Mouse (Mus musculus) retina, embryonic 14.5 days (tissue): Measurements from ENCODE around the gene Pqlc3.
A peak's percentile ranks its signal among the peaks of the same experiment; 100 is the strongest.
"Not testable (repeated sequence)": the region's sequence is repeated elsewhere in the genome, so short reads cannot be mapped to it uniquely, and the experiment has no call there.

Experiments used
- DNase-seq: peaks from one replicate; pipeline ENCODE4 v3.0.0-alpha.2; 2015; ENCODE audit warnings: low spot score

Pqlc3 gene

DNA sequence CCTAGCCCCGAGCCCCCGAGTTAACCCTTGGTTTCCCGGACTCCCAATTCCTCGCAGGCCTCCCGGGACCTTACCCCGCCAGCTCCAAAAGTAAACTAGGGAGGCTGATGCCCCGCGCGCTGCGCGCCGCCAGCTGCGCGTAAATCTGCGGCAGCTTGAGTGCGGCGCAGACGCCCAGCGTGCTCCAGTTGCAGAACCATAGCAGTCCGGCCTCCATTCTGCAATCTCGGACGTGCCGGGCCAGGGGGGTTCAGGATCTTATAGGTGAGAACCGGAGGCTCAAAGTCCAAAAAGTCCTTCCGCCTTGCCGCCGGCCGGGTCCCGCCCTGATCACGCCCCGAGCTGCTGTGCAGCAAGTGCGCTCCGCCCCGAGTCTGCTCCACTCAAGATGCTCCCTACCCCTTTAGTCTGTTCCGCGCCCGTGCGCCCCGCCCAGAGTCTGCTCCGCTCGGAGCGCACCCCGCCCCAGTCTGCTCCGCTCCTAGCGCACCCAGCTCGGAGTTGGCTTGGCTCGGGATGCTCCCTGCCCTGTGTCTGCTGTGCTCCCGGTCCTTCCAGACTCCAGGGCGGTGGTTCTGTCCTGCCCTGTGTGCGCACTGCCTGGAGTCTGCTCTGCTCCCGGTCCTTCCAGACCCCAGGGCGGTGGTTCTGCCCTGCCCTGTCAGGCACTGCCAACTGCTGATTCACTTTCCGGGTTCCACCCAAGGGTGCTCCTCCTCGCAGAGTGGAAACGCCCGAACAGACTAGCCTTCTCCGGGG is at the start of gene Pqlc3:
Gene Pqlc3 (minus strand): TSS at position 670 of the 759 bp plus-strand sequence.
- peak; percentile 79 for DNase-seq

DNA sequence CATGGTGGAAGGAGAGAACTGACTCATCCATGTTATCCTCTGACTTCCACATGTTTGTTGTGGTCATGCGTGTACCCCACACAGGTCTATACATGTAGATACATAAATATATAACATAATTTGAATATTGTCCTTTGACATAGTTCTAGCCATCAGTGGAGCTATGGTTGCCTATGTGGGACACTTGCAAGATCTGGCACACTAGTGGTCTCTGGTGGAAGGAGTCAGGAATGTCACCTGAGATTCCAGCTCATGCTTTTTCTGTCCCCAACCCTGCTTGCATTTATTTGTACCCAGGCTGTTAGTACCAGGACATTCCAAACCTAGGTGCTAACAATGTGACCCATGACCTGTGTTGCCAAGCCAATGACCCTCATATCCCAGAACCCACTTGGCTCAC is 49.6 kb upstream of the Pqlc3 start:
- no peak for DNase-seq

DNA sequence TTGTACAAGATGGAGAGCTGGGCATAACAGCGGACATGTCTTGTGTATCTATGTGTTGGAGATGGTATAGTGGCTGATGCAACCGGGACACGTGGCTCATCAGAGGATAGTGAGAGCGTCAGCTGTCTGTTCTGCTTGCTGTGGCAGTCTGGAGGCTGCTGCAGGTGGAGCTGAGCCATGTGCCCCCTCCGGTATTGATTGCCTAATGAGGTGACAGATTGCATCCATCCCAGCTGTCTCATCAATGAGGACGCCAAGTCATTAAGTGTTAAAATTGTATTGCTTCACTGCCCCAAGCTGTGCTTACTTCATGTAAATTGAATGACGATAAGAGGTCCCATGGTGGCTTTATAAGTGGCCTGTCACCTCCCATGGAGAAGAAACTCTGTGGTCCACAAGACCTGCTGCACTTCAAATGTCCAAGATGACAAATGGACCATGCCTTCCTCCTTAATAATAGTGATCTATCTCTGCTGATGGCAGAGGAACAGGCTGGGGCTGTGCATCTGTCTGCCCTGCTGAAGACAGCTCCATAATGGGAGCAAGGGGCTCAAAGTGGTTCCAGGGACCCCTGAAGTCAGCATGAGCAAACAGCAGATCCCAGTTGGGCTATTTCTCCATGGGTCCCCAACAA is 48.9 kb upstream of the Pqlc3 start:
- peak; percentile 49 for DNase-seq

DNA sequence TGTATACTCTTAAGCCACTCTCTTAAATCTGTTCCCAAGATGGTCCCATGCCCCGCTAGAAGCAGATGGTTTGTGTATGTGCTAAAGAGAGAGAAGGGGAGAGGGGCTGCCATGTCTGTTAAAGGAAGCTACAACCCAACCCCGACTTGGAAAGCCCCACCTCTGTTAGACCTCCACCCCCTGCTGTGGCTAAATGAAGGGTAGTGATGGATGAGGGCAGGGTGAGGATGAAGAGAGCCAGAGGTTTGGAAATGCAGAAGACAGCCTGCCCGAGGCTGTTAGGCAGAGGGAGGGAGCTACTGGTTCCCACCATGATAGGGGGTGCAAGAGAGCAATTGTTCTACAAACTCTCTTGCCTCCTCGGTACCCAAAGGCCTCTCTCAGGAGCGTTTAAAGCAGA is 43.1 kb upstream of the Pqlc3 start:
- DNase-seq: no peak

DNA sequence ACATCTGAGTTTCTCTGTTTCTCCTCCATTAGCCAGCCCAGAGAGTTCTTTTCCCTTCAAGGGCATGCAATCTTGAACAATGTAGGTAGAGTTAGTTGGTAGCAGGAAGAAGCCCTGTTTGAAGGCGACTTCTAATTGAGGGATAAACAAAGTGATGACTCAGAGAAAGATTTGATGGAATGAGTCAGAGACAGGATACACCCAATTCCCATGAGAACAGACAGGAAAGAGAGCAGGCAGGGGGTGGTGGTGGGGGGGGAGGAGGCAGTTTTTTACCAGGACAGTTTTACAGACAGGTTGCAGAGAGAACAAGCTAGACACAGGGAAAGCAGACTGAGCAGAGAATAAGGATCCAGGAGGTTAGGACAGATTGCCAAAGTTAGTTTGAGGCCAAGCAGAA is 40.4 kb upstream of the Pqlc3 start:
- no peak for DNase-seq

DNA sequence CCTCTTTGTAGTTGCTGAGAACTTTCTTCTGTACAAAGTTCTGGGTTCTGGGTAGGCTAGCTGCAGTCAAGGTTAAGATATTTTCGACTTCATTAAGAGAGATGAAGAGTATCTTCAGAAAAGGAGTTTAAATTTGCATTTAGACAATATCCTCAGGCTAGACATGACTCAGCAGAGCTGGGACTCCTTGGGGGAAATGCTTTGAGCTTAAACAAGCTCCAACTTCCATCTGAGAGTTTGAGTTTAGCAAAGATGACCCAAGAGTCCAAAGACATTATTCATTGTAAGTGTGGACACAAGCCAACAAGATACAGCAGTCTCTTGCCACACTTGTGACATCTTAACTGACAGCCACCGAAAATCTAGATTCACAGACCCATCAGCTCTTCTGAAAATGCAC is 39.2 kb upstream of the Pqlc3 start:
- DNase-seq: no peak

DNA sequence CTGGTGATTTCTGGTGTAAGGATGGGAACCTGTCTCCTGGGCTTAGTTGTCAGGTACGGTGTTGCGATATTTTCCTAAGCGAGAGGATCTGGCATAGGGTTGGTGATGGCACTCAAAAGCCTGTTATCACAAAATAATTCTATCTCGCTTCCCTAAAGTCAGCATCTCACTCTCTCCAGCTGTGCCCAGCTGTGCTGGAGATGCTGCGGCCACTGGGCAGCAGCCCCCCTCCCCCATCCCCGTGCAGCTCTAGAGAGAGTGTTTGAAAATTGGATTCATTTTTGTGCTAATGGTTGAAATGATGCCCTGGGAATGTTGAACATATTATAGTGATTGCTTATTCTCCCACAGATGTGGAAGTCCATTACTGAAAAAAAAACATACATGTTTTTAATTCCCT is 38.0 kb upstream of the Pqlc3 start:
- DNase-seq: no peak

DNA sequence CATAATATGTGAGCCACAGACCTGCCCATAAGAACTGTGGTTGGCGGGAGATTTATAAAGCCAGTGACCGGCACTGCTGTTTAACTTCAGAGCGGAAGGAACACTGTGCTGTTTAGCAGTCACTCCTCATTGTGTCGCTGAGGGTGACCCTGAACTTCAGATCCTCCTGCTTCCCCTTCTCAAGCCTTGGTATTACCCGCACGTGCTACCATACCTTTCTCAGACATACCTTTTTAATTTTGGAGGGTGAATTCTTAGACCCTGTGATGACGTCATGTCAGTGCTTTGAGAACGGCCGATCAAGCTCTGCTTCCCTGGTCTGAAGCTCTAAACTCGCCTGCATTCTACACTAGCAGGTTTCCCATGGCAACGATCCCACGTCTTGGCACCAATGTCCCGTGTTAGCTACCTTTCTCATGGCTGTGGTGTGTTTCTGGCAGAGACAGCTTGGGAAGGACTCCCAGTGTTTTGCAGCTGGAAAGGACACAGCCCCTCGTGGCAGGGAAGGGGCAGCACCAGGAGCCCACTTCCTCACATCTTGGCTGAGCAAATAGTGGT is 36.9 kb upstream of the Pqlc3 start:
- DNase-seq: no peak

DNA sequence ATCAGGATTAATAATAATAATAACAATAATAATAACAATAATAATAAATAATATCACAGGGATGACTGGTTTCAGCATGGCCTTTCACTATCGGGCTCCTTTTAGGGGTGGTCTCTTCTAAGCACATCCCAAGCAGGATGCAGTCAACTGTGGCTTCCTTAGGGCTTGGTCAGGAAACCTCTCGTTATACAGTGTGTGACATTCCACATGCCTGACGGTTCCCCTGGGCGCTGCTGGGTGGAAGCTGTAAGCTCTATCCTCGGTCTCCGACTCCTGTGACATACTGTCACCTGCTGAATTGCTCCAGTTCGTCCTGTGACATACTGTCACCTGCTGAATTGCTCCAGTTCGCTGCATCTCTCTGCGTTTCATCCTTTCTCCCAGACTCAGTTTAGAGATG is 36.3 kb upstream of the Pqlc3 start:
- DNase-seq: no peak

DNA sequence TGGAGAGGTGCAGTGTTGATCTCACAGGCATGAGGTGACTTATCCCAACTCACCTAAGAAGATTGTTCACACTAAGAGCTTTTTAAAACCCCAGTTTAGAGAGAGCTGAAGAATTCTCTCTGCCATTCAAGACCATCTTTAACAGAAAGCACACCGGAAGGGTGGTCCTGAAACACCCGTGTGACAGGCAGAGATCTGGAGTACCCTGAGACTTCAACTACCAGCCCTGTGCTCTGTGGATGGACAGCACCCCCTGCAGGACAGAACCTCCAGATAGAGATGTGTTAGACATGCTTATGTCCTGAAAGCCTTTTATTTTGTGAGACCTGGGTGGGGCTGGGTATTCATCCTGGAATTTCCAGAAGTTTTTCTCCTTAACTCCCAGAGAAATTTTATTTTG is 34.9 kb upstream of the Pqlc3 start:
- DNase-seq: peak; percentile 67

DNA sequence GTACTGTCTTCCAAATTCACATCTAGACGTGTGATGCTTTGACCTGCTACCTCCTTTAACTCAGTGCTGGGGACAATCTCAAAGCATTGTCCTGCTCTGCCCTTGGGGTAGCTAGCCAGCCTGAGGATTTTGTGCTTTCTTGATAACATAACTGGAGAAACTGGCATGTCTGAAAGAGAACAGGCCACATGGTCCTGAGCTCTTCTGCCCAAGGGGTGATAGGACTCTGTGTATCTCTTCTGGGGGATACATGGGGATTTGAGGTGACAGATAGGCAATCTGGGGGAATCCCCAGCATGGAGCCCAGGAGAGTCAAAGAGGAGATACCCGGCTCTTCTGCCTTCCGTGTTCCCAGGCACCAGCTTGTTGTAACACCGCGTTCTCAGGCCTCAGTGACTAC is 34.5 kb upstream of the Pqlc3 start:
- DNase-seq: no peak

DNA sequence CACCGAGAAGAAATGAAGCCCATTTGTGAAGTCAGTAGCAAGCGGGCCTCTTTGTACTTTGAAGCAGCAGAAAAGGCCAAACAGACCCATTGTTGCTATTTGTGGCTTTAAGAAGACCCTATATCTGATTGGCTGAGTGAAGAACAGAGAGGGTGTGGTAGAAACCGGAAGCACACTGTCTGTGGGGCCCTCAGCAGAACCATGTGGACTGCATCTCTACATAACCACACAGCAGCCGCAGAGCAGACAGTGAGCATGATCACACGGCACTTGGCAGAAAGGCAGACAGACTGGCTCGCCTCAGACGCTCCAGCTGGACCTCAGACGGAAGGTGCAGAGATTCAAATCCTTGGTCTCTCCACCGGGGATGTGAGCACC is 33.2 kb upstream of the Pqlc3 start:
- DNase-seq: no peak

DNA sequence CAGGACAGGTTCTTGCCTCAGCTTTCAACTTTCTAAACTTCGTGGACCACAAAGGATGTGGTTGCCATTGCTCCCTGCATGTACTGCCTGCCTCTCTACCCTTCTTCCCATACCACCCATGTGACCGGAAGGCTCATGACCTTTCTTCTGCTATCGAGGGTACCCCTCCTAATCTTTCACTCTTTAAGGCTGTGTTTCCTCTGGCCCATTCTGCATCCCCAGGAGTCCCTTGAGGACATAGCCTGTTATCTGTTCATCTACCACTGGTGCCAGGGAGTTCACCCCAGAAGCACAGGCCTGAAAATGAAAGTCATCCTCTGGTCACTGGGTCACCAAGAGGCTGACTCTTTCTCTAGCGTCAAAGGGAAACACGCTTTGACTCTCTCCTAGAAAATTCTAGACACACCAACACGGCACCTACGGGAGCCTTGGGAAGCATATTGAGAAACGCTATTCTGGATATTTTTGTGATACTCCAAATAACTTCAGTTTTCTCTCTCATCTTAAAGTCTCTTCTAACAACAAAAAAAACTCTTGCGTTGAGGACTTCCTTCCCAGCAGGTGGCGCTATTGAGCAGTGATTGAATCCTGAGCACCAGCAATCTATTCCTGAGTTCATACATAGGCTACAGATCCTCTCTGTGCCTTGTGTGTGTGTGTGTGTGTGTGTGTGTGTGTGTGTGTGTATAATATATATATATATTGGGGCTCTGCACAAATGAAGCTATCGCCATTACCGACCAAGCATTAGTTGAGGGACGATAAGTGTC is 32.7 kb upstream of the Pqlc3 start:
- DNase-seq: peak; percentile 86

DNA sequence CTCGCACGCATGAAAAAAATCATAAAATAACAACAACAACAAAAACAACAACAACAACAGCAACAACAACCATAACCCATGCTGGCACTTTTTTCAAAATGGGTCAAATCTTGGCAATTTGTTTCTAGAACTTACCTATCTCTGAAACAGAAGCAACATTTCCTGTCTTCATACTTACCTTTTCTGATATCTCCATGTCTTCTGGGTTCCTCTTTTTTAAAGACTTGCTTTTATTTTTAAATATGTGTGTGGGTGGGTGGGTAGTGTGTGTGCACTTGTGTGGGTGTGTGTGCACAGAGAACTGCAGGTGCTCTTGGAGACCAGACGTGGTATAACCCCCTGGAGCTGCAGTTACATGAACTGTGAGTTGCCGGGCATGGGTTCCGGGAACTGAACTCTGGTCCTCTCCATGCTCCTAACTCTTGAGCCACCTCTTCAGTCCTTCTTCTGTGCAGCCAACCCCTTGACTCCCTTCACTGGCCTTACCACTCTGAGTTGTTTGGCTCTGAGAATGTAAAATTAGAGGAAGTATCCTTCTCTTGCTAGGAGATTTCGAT is 24.4 kb upstream of the Pqlc3 start:
- no peak for DNase-seq

DNA sequence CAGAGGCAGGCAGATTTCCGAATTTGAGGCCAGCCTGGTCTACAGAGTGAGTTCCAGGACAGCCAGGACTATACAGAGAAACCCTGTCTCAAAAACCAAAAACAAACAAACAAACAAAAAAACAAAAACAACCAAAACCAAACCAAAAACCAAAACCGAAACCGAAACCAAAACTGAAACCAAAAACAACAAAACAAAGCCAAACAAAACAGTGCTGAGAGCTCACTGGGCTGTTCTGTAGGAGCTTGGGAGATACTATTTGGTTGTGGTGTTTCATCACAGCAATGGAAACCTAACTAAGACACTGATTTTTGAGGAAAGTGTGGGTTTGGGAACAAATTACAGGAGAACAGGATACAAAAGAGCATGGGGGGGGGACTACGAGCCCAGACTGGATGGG is 21.9 kb upstream of the Pqlc3 start:
- no peak for DNase-seq

DNA sequence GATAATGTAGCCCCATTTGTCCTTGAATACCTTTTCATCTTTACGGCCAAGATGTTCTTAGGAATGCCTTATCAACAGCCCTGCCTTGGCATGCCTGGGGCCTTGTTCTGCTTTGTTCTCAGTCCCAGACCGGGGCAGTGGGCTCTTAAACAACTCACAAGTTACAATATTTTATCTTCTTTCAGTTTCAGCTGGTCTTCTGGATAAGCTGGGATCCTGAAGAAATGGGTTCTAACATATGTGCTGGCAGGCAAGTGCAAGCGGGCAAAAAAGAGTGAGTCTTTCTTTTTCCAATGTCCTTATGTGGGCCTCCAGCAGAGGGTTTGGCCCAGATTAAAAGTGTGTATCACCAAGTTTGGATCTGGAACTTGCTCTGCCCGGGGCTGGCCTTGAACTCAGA is 20.9 kb upstream of the Pqlc3 start:
- not testable (repeated sequence) for DNase-seq

DNA sequence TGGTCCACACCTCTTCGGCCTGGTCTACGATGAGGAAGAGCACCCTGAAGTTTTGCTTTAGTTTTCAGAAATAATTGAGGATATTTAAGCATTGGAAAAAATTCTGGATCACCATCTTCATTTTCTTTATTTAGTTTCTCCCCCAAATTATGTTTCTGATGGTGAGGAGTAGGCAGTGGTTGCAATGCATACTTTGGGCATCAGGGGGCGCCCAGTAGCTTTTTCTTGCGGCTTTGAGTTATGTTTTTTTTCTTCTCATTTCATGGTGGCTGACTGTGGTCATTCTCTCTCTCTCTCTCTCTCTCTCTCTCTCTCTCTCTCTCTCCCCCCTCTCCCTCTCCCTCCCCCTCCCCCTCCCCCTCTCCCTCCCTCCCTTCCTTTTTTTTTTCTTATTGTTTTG is 18.3 kb upstream of the Pqlc3 start:
- DNase-seq: peak; percentile 84

DNA sequence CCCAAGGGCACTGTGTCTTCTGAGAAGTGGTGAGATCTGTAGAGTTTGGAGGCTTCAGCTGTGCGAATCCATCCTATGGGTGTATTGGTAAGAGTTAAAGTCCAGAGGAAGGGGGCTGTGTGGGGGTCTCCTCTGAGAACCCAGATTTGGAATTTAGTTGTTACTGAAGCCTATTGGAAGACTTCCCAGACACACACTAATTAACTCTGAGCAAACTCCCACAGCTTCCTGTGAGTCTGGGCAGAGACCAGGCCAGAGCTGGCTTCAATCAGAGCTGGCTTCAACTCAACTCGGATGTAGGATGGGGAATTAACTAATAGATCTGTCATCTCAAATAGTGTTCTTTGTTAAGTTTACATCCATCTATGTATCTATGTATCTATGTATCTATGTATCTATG is 15.5 kb upstream of the Pqlc3 start:
- no peak for DNase-seq

DNA sequence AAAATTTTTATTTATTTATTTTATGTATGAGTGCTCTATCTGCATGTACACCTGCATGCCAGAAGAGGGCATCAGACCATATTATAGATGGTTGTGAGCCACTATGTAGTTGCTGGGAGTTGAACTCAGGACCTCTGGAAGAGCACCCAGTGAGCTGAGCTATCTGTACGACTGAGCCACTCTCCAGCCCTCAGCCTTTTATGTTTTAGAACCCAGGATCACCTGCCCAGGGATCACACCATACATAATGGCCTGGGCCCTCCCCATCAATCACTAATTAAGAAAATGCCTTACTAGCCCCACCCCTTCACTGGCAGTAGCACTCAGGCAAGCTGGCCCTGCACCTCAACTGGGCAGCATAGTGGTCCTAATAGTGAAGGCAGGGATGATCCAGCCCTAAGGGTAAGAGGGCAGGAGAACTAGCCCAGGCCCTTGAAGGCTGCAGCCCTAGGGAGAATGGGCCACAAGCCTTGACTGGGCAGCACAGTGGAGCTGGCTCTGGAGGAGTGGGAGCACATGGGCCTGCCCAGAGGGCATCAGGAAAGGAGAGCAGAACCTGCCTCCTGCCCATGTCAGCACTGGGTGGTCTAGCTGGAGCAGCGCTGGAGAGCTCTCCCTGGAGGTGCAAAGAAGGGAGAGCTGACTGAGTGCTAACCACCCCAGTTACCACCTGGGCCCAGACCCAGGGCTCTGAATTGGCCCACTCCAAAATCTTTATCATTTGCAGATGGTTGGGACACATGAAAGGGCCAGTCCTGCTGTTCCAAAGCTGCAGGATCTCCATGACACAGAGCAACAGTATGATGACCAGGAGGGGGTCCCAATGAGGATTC is 12.1 kb upstream of the Pqlc3 start:
- DNase-seq: no peak

DNA sequence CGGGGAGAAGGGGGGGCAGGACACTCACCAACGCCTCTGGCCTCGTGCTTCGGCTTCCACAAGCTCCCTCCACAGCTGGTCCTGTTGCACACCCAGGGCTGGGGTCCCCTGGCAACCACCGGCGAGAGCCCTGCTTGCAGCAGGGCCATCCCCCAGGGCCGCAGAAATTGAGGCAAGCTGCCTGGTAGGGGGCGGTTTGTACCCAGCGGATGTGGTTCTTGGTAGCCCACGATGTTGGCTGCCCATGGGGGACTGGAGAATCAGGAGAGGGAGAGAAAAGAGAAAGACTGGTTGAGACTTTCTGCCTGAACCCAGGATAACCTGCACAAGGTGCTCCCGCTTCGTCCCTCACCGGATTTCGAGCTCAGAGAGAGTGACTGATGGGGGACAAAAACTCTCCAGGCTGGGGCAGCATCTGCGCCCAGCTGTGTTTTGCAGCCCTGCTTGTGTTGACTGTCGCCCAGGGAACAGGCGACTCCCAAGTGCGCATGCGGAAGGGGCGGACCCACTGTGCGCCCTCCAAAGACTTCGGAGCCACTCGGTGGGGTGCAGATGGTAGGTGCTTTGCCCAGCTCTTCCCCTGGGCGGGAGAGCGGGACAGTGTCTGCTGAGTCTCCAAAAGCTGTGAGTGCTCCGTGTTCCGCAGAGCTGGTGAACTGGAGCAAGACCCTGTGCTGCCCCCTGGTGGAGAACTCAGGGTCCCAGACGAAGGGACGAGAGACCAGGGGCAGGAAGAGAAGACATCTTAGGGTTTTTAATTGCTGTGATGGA is 11.1 kb upstream of the Pqlc3 start, which contains the start of gene 2410004P03Rik:
Gene 2410004P03Rik (minus strand): TSS at position 628 of the 771 bp plus-strand sequence.
- peak; percentile 85 for DNase-seq

DNA sequence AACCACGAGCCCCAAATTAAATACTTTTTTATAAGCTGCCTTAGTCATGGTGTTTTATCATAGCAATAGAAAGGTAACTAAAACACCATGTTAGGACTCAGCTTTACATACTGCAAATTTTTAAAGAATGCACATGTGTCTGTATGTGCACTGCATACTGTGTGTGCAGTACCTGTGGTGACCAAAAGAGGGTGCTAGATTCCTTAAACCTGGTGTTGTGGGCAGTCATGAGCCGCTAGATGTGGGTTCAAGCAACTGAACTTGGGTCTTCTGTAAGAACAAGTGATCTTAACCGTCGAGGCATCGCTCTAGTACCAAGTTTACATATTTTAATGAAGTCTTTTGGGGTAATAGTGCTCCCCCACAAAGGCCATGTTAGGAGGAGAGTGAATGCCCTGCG is 9.3 kb upstream of the Pqlc3 start:
- DNase-seq: no peak
